Mouse (Mus musculus) kidney, postnatal 0 days (tissue): ENCODE results near the gene Dnajb5. TPM values are rescaled to one million over a fixed set of nuclear protein-coding genes. Genes with fewer than 3 reads are reported as not detected.

ENCODE experiments used
- ATAC-seq: fragments of 200-750 bp; cut with Nextera tagmentation; replicated peaks from 2 replicates; pipeline ENCODE4 v1.8.0; 2017; ENCODE audit warnings: low read depth, moderate number of reproducible peaks, moderate TSS enrichment, moderate library complexity; ENCODE audit not compliant: low FRiP score
- DNase-seq: peaks from one replicate; pipeline ENCODE4 v3.0.0-alpha.2; 2016; ENCODE audit warnings: low spot score
- H3K27ac ChIP-seq: fragments of 300-500 bp; sonication (generic); 2 replicates; pipeline ENCODE4 v1.5.1; 2014; ENCODE audit warnings: mild to moderate bottlenecking
- H3K27me3 ChIP-seq: fragments of 300-500 bp; sonication (generic); 2 replicates; pipeline ENCODE4 v1.6.1; 2014; ENCODE audit warnings: low read length, mixed read lengths; ENCODE audit not compliant: insufficient read depth
- H3K36me3 ChIP-seq: fragments of 300-500 bp; sonication (generic); 2 replicates; pipeline ENCODE4 v1.6.1; 2014; ENCODE audit warnings: low read length, mixed read lengths; ENCODE audit not compliant: insufficient read depth
- H3K4me1 ChIP-seq: fragments of 300-500 bp; sonication (generic); replicated peaks from 2 replicates; pipeline ENCODE4 v1.6.1; 2014; ENCODE audit warnings: antibody characterized with exemption, low read length, mixed read lengths; ENCODE audit not compliant: insufficient read depth
- H3K4me2 ChIP-seq: fragments of 300-500 bp; sonication (generic); 2 replicates; pipeline ENCODE4 v1.6.1; 2014; ENCODE audit warnings: mild to moderate bottlenecking, low read length, moderate library complexity, mixed read lengths
- H3K4me3 ChIP-seq: fragments of 300-500 bp; sonication (generic); replicated peaks from 2 replicates; pipeline ENCODE4 v1.5.1; 2014; ENCODE audit warnings: low read depth, low read length
- H3K9ac ChIP-seq: fragments of 300-500 bp; sonication (generic); 2 replicates; pipeline ENCODE4 v1.6.1; 2014; ENCODE audit warnings: low read depth, low read length
- H3K9me3 ChIP-seq: fragments of 300-500 bp; sonication (generic); replicated peaks from 2 replicates; pipeline ENCODE4 v1.6.1; 2016; ENCODE audit warnings: low read length, inconsistent platforms, mixed read lengths
- CTCF ChIP-seq: IDR thresholded peaks from 2 replicates; pipeline ENCODE4 v1.5.1; 2016; ENCODE audit warnings: antibody characterized with exemption, low read depth, mild to moderate bottlenecking, moderate library complexity
- WGBS: fragments of 180-500 bp; shearing (Covaris S2); extraction: QIAGEN DNeasy Blood & Tissue Kit; methylation state at CpG from one replicate; pipeline ENCODE4 v1.1.7; 2014; 5-methylcytosine and 5-hydroxymethylcytosine counted together
- polyA plus RNA-seq: library from polyadenylated mRNA; unstranded; fragments of >200 nt; fragmentation: Nextera tagmentation; extraction: Ambion mirVana; gene quantifications from 2 replicates; pipeline ENCODE4 v1.2.1, GENCODE M21; 2015

The Dnajb5 gene
- polyA plus RNA-seq, 1 experiment from 2014 or later, result 4.6 TPM

DNA sequence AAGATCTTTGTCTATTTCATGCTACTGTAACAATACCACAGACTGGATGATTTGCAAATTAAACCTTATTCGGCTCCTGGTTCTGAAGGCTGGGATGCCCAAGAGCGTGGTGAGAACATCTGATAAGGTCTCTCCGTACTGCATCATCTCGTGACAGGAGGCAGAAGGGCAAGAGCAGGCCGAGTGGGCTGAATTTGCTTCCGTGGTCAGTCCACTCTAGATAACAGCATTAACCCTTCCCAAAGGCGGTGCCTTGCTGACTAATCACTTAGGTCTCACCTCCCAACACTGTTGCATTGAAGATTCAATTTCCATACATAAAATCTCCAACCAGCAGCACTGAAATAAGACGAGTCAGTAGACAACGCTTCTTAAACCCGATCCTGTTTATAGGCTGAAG is 36.2 kb upstream of the Dnajb5 start:
- Histone ChIP-seq H3K9ac (no peak overlapping the region), H3K4me1 (no peaks in the 10 kb centered on the region), H3K36me3 (no peaks in the 10 kb centered on the region), H3K4me3 (no peak overlapping the region), H3K9me3 (no peaks in the 10 kb centered on the region), H3K4me2 (no peak overlapping the region), H3K27ac (no peak overlapping the region), H3K27me3 (peaks cover 23% of the 10 kb centered on the region)
- DNase-seq, result no peak
- no peak for TF ChIP-seq CTCF
- 42% methylated on average over 10 of the region's 10 CpGs for WGBS
- ATAC-seq, result no peak

DNA sequence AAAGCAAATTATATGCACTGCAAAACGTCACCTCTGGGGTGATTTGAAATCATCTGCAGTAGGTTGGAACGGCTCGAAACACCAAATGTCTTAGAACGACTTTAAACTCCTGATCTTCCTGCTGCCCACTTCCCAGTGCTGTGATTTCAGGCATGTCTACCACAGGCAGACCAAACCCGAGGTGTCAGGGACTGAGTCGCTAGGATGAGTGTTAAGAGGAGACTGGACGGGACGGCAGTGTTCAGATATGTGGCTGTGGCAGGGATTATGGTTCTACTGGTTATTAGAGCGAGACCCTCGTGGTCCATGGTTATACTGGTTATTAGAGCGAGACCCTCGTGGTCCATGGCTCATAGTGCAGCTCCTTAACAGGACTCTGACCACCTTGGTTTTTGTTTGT is 34.3 kb upstream of the Dnajb5 start:
- no peak for TF ChIP-seq CTCF
- no peaks in the 10 kb centered on the region for H3K9me3 ChIP-seq
- no peaks in the 10 kb centered on the region for H3K36me3 ChIP-seq
- no peak overlapping the region for H3K4me2 ChIP-seq
- ATAC-seq, result no peak
- no peak overlapping the region for H3K9ac ChIP-seq
- no peak for DNase-seq
- no peak overlapping the region for H3K4me3 ChIP-seq
- 75% methylated on average over 12 of the region's 12 CpGs for WGBS
- H3K27ac ChIP-seq, result no peak overlapping the region
- no peaks in the 10 kb centered on the region for H3K4me1 ChIP-seq
- peaks cover 23% of the 10 kb centered on the region for H3K27me3 ChIP-seq

DNA sequence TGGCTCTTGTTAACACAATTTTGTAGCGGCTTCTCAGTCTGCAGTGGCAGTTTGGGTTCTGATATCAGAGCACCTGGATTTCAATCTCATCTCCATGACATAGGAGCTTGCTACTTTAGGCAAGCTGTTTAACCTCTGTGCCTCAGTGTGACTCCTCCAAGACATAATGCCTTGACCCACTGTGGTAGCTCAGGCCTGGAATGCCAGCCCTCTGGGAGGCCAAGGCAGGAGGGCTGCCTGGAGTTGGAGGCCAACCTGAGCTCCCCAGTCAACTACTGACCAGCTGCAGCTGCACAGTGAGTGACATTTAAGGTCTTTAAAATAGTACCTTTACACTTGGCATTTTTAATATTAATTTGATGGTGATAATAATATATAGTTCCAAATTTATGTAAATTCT is 33.6 kb upstream of the Dnajb5 start:
- H3K9me3 ChIP-seq, result no peaks in the 10 kb centered on the region
- no peaks in the 10 kb centered on the region for H3K4me1 ChIP-seq
- no peaks in the 10 kb centered on the region for H3K36me3 ChIP-seq
- H3K27me3 ChIP-seq, result peaks cover 23% of the 10 kb centered on the region
- H3K4me3 ChIP-seq, result no peak overlapping the region
- H3K27ac ChIP-seq, result no peak overlapping the region
- no peak for TF ChIP-seq CTCF
- no peak overlapping the region for H3K9ac ChIP-seq
- 86% methylated on average over 1 of the region's 1 CpGs for WGBS
- ATAC-seq (no peak), DNase-seq (no peak)
- no peak overlapping the region for H3K4me2 ChIP-seq

DNA sequence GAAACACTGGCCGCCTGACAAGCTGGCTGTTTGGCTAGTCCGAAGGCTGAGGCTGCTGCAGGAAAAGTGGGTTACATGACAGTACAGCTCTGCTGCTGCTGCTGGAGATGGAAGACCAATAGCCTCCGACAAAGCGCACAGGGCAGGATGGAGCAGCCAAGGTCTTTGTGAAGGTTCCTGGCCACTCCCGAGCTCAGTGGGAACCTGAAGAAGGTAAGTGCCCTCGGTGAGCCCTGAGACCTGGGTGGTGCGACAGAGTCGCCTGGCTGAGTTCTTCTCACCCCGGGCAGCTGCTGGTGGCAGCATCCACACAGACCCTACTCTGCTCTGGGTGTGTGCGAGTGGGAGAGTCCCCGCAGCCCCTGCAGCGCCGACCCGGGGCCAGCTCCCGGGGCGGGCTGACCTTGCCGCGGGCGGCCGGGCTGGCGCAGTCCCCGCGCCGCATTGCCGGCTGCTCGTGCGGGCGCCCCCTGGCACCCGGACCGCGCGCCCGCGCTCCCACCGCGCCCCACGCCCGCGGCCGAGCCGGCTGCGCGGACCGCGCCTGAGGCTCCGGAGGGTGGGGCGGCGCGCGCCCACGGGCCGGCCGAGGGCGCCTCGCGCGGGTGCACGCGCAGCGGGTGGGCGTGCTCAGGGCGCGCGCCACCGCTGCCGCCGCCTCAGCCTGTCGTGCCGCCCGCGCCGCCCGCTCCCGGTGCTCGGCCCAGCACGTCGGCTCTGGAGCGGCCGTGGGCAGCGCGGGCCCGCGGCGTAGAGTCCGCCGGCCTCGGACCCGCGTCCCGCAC is 32.8 kb upstream of the Dnajb5 start, which contains the start of gene Phf24:
TSS of gene Phf24 (plus strand) at position 44 of the 785 bp plus-strand sequence.
- H3K9ac ChIP-seq, result peak within 1 kb of the TSS; percentile 54
- H3K27me3 ChIP-seq, result peaks cover 23% of the 10 kb centered on the region
- ATAC-seq (peak; percentile 29; the same call in 1 of the 2 replicates), DNase-seq (peak; percentile 37)
- under 1% methylated on average over 60 of the region's 90 CpGs for WGBS
- peak within 1 kb of the TSS; percentile 42 for H3K4me3 ChIP-seq
- peak within 1 kb of the TSS; percentile 74 for H3K4me2 ChIP-seq
- H3K36me3 ChIP-seq, result no peaks in the 10 kb centered on the region
- TF ChIP-seq CTCF, result no peak
- no peaks in the 10 kb centered on the region for H3K4me1 ChIP-seq
- no peaks in the 10 kb centered on the region for H3K9me3 ChIP-seq
- H3K27ac ChIP-seq, result no peak within 1 kb of the TSS

DNA sequence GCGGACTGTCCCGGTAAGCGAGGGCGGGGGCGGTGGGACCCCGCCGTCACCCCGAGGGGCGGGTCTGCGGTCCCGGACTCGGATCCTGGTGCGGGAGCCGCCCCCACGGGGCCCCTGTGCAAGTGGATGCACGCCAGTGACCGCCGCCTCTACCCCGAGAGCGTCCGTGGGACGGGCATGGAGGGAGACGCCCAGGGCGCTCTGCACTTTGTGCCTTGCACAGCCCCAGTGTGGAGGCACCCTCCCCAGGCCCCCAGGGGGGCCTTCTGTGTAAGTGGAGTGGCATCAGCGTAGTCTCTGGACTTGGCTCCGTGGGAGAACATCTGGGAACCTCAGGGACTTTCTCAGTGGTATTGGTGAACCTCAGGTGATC is 32.2 kb upstream of the Dnajb5 start:
- Histone ChIP-seq H3K27ac (no peak overlapping the region), H3K9me3 (no peaks in the 10 kb centered on the region), H3K9ac (peak overlapping the region; percentile 54), H3K4me2 (peak overlapping the region; percentile 74), H3K4me3 (peak overlapping the region; percentile 42), H3K36me3 (no peaks in the 10 kb centered on the region), H3K27me3 (peaks cover 23% of the 10 kb centered on the region), H3K4me1 (no peaks in the 10 kb centered on the region)
- DNase-seq, result no peak
- TF ChIP-seq CTCF, result no peak
- WGBS, result 2% methylated on average over 21 of the region's 26 CpGs
- ATAC-seq, result 0 out of 2 replicates have a peak, but pooled peaks have one; percentile 33

DNA sequence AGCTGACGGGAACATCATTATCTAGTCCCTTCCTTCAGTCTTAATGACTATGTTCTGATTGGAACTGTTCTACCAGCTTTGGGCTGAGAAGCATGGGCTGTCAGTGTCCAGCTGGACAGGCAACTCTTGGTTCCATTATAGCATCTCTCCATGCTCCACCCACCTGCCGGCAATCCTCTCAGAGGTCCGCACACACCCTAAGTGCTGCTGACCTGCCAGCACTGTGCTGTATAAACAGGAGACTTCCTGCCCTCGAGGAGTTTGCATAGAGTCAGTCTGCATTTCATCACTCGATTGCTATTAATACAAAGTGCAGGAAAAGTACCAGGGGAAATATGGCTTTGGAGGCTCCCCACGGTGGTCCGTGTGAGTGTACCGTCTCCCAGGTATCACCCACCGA is 28.9 kb upstream of the Dnajb5 start:
- Histone ChIP-seq H3K36me3 (no peaks in the 10 kb centered on the region), H3K27ac (no peak overlapping the region), H3K4me3 (no peak overlapping the region), H3K9me3 (no peaks in the 10 kb centered on the region), H3K4me2 (no peak overlapping the region), H3K4me1 (no peaks in the 10 kb centered on the region), H3K27me3 (peaks cover 16% of the 10 kb centered on the region), H3K9ac (no peak overlapping the region)
- ATAC-seq (no peak), DNase-seq (no peak)
- no peak for TF ChIP-seq CTCF
- WGBS, result 68% methylated on average over 9 of the region's 9 CpGs
